Mouse (Mus musculus) urinary bladder, adult 18-20 months (tissue): ENCODE measurements around the gene Klhl10.
A peak's percentile ranks its signal among the peaks of the same experiment; 100 is the strongest.

ENCODE experiments used
- DNase-seq, 2 experiments: peaks; one replicate each; pipeline ENCODE4 v3.0.0; 2022; ENCODE audit warnings: low spot score in 2 of 2, mixed read lengths in 2 of 2

Klhl10 gene

GRCm38 (mm10) chr11:100457711-100458110, 16.0 kb downstream of the Klhl10 start:
- no peak for DNase-seq

DNA sequence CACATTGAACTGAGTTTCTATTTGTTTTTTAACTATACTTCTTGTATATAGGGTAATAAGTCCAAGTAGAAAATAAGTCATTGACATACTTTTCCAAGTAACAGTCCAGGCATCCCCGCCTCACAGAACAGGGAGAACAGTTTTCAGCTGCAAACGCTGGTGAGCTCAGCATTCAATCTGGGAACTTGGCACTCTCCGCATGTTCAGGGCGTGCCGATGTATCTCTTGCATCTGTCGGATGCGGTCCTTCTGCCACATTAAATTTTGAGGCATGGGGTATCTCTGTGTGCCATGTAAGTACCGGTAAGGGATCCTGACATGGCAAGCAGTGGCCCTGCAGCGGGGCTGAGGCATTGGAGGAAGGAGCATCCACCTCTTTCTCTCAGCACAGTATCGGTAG, 21.0 kb downstream of the Klhl10 start:
- DNase-seq: no peak

GRCm38 (mm10) chr11:100465229-100465792, 23.6 kb downstream of the Klhl10 start:
- DNase-seq: no peak

- DNase-seq: no peak
Measured at GRCm38 (mm10) chr11:100465833-100466232, 24.1 kb downstream of the Klhl10 start.

DNA sequence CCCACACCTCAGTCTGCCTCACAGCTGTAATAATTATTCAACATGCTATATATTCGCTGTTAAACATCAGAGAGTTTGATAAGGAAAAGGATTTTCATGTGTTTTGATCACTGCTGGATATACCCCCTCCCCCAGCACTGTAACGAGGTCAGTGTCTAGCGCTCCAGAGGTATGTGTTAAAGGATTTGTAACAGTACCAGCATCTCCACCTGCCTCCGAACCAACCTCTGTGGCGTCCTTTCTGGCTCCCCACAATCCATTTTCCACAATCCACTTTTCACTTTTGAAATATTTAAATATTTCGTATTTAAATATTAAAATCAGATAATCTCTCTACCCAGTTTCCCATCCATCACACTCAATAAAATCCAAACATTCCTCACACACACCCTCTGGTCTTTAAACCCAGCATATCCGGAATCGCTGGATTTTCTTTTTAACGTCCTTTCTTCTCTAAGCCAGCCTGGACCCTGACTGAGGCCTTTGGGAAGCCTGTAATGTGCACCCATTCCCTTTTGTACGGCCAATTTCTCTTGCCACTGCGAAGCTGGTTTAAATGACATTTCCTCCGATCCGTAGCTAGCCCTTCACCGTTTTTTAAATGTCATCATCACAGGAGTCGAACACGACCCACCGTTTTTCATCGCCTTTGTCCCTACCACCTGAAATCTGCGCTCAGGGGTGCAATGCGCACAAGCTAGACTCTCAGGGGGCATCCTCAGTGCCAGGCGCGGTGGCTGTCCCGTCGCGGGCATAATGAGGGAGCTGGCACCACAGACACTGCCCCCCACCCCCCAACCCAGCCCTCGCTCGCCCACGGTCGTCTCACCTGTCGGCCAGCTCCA, 29.9 kb downstream of the Klhl10 start:
- no peak for DNase-seq

DNA sequence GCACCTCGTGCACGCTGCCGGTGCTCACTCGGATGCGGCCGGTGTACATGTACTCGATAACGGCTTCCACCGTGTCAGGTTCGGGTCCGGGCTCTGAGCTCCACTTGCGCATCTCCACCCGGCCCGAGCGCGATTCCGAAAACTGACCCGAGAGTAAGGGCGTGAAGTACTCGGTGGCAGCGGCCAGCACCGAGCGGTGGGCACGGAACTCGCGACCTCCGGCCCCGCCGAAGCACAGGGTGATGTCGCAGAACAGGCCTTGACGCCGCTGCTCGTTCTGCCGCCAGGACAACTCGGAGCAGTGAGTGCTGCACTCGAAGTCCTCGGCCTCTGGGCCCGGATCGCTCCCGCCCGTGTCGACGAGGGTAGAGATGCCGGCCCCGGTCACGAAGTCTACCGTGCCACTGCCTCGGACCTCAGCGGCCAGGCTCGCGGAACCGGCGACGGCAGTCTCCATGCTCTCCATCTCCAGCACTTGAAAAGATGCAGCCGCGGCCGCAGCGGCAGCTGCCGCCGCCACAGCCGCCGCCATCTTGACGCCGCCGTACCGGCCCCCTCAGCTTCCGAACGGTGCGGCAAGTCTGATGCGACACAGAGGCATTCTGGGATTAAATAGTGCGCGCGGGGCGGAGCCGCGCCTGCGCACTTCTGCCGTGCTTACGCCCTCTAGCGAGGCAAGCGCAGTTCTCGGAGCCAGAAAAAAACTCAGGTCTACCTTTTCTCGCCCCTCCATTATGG, 30.6 kb downstream of the Klhl10 start, which contains the start of gene Klhl11:
TSS of gene Klhl11 (minus strand) at position 545 of the 738 bp plus-strand sequence.
- DNase-seq: peak; percentile 78 to 85

GRCm38 (mm10) chr11:100472935-100473295, 31.2 kb downstream of the Klhl10 start:
- no peak for DNase-seq

DNA sequence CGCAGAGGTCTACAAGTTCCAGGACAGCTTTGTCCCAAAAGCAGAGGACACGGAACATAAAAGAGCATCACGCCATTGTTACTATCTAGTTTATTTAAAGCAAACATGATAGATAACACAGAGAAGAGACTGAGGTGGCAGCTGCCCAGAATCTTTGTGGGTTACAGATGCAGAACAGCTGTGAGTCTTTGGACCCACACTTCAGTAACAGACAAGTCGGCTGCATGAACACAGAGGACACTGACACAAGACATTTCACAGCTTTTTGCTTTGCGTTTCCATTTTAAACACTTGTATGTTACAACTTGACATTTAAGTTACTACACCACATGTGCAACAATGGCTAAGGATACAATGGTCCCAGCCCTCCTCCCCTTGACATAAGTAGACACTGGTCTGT, 34.6 kb downstream of the Klhl10 start:
- no peak for DNase-seq

- peak; percentile 18 to 24 for DNase-seq
Measured at GRCm38 (mm10) chr11:100479152-100479551, 37.4 kb downstream of the Klhl10 start.

DNA sequence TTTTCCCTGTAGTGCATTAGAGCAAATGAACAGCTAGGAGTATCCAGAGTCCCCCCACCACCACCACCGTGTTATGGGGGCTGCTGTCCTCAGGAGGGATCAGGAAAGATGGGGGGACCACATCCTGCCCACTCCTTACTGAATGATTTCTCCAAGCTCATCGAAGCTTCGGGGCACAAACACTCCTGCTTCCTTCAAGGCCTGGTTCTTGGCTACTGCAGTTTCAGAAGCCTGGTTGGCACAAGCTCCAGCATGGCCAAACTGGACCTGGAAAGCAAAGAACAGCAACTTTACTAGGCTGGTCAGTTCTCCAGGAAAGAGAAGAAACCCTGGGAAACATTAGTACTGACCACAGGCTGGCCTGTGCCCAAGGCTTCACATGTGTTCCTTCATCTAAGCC, 42.7 kb downstream of the Klhl10 start:
- no peak for DNase-seq

DNA sequence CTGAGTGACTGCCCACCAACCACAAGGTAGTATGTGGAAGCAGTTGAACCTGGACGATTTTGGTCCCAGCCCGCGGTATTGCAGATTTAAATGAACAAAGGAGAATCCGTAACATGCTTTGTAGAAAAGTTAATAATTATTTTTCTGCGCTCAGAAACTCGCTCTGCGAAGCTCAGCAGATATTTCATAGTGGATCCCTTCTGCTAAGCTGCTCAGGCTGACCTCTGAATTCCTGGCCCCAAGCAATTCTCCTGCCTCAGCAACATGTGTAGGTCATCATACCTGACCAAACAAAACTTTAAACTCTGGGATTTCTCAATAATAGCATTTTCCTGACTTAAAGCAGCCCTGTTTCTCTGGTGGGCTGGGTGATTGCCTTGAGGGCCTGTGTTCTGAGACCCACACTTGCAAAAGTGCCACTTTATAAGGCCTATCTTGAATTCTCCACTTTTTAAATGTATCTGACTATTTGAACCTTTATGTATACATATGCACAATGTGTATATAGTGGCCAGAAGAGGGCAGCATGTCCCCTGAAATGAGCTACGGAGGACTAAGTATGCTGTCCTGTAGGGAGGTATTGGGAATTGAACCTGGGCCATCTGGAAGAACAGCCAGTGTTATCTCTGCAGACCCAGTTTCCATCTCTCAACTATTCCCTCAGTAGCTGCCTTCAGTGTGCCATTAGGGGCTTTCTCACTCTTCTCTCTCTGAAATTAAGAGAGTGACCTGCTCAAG, 44.3 kb downstream of the Klhl10 start:
- DNase-seq: no peak

DNA sequence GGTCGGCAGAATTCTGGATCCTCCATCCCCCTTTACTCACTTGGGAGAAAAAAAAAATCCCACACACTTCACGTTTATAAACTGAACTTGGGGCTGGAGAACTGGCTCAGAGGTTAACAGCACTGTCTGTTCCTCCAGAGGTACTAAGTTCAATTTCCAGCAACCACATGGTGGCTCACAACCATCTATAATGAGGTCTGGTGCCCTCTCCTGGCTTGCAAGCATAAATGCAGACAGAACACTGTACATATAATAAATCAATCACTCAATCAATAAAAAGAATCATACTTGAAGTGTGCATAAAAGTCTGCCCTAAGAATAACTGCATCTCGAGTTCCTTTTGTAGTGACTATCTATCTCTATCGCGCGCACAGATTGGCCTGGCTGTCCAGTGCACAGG, 49.2 kb downstream of the Klhl10 start:
- no peak for DNase-seq

GRCm38 (mm10) chr11:100493771-100494170, 52.1 kb downstream of the Klhl10 start:
- no peak for DNase-seq

DNA sequence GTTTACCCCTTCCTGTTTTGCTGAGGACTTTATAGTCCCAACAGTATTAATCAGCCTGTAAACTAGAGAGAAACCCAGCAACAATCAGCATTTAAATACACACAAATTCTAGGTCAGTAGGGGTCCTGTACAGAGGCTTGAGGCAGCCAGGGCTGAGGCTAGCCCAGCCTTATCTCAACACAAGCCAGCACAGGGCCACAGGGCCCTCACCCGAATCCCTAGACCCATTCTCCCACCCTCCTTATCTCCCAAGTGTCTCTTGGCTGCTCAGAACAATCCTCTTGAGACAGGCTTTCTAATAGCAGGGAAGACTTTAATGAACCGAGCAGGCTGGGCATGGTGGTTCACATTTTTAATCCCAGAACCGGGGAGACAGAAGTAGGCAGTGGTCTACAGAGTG, 58.5 kb downstream of the Klhl10 start:
- no peak for DNase-seq

- no peak for DNase-seq
Measured at GRCm38 (mm10) chr11:100500651-100501050, 58.9 kb downstream of the Klhl10 start.

DNA sequence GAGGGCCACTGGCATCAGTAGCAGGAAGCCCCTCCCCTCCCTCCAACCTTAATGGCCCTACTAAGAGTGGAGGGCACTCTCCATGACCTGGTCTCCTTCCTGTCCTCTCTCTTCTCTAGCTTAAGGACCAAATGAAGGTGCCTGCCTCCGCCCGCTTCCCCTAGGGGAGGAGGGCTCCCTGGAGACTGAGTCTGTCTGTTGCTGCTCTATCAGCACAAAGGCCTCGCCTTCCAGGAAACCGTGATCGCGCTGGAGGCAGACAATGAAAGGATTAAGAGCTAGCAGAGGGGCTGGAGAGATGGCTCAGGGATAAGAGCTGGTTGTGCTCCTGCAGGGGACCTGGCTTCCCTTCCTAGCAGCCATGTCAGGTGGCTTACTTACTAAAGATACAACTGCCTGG, 59.6 kb downstream of the Klhl10 start:
- DNase-seq: no peak

GRCm38 (mm10) chr11:100504990-100505660, 63.4 kb downstream of the Klhl10 start:
- DNase-seq: no peak

DNA sequence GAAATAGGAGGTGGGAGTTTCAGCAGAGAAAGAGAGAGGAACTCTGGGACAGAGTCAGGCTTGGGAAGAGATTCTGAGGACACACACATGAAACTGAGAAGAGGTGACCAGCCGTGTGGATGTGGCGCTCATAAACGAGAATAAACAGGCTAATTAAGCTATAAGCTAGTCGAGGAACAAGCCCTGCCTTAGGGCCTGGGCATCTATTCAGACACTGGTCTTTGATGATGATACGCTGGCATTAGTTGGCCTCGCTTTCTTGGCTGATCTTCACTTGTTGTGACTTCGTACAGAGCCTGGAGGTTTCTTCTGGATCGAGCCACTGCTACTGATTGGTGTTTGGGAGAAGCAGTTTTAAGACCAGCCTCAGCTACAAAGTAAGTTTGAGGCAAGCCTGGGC, 64.3 kb downstream of the Klhl10 start:
- no peak for DNase-seq
